Mouse (Mus musculus): ENCODE data around the gene Nkx1-1.

GRCm38 (mm10) chr5:33432057-33432935 is 1.5 kb downstream of the Nkx1-1 start:
- no peak for TF ChIP-seq CTCF (IDR thresholded peaks at IDR 0.05; ENCODE audit: low read depth, low read length)
- TF ChIP-seq POLR2A (IDR thresholded peaks at IDR 0.05; ENCODE audit: borderline replicate concordance, low read depth, low read length) = no peak
